Mouse (Mus musculus) embryo, embryonic 11.5 days (tissue): ENCODE measurements around the gene BC100530.
"Not testable (repeated sequence)": the region's sequence is repeated elsewhere in the genome, so short reads cannot be mapped to it uniquely, and the experiment has no call there.

Experiments
- DNase-seq: peaks from one replicate; pipeline ENCODE4 v3.0.0-alpha.2; 2012; ENCODE audit warnings: low read depth, low spot score

The BC100530 gene

DNA sequence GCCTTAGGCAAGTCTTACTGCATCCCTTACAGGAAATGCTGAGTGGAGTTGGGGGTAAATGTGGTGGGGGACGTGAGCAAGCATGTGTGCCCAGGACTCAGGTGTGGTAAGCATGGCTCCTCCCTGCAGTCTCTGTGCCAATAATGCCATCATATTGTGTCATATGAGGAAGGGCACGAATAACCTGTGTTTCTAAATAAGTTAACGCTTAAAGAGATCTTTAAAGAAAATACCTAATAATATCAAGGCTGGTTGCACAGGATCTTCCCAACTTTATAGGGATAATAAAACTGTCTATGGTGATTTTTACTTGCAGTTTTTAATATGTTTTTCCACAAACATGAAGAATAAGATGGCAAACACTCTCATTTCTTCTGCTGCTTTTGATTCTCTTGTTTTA, at the start of gene BC100530:
Gene BC100530 (minus strand): TSS at position 101 of the 400 bp plus-strand sequence.
- not testable (repeated sequence) for DNase-seq

DNA sequence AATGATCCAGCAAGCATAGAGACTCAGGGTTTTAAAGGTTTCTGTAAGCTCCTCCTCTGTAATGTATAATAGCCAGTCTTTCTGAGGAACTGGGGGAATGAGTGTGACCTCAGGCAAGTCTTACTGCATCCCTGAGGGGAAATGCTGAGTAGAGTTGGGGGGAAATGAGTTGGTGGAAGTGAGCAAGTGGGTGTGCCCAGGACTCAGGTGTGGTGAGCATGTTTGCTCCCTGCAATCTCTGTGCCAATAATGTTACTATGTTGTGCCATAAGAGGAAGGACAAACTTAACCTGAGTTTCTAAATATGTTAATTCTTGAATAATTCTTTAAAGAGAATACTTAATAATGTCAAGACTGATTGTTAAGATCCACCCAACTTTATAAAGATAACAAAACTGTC, 40.8 kb upstream of the BC100530 start, which contains the start of gene Stfa2:
Gene Stfa2 (minus strand): TSS at position 101 of the 400 bp plus-strand sequence.
- DNase-seq: no peak

DNA sequence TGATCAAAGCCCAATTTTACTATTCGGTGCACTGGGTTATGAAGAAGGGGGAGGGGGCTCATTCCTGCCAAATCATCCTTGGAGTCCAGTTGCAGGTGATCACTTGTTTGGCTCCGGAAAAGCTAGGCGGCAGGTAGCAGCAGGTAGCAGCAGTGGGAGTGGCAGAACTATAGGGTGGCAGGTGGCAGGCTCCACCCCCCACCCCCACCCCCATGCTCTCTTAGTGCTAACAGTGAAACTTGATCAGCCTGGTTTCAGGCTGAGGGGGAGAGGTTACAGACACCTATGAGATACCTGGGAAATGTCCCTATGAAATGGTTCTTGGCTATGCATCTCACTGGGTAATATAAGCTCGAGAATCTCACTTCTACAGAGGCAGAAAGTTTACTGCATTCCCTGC, 21.5 kb upstream of the BC100530 start:
- no peak for DNase-seq

DNA sequence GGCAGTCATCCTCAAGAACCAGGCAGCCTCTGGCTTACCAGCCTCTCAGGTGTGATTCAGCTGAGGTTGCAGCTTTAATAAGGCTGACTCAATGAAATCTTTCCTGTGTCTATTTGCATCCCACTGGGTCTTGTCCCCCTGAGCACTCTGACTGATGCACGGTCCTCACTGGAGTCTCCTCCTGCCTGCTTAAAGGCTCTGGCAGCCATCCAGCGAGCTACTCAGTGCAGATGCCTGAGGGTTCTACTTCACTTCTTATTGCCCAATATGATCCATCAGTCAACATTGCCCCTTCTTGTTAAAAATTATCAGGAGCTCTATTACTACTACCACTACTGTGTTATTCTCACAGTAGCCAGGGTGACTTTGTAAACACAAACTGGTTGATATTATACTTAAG, 30.4 kb downstream of the BC100530 start:
- no peak for DNase-seq

DNA sequence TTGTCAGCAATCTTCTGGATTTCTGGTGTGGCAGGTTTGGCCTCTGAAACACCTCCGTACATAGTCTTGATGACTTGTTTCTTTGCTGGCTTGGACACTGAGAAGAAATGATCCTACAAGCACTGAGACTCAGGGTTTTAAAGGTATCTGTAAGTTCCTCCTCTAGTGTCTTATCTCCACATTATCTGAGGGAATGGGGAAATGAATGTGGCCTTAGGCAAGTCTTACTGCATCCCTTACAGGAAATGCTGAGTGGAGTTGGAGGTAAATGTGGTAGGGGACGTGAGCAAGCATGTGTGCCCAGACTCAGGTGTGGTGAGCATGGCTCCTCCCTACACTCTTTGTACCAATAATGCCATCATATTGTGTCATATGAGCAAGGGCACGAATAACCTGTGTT, 33.3 kb downstream of the BC100530 start, which contains the start of gene BC117090:
Gene BC117090 (minus strand): TSS at position 101 of the 400 bp plus-strand sequence.
- no peak for DNase-seq

DNA sequence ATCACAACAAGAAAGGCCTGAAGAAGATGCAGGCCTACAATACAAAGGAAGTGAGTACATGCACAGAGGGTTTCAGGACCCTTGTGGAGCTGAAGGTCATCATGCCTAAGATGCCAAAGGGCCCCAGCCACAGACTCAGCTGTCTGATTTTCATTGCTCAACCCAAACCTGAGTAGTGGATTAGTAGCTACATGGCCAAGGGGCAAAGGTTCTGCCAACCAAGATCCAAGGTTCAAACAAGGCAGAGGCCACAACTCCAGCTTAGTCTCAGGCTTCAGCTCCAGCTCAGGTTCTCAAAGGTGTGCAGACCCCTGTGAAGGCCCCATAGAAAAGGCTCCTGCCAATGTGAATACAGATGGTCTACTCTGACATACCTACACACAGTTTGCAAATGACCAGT, 48.3 kb downstream of the BC100530 start:
- DNase-seq: no peak

DNA sequence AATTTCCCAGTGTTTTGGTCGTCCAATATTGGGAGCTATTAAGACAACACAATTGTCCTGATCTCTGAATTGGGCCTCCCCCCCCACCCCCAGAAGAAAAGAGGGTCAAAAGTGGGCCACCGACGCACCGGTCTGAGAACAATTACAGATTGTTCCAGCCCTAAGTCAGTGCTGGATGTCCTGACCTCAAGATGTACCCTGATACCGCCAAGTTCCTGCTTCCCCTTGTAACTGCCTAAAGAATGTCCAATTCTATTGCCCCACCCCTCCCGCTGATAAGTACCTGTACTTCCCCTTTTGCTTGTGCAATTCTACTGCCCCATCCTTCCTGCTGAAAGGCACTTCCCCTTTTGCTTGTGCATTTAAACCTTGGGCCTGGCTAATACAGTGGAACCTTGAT, 51.4 kb downstream of the BC100530 start:
- DNase-seq: not testable (repeated sequence)
